Comparison of ENCODE assay signal across 16 mouse cellular contexts in genomic region chr1:193004581-193004980, GRCm38 (mm10). TPM values are rescaled to one million over a fixed set of nuclear protein-coding genes. Genes with fewer than 3 reads are reported as not detected.
DNase-seq lines count a peak whose midpoint lies in the region; ATAC-seq and TF ChIP-seq lines count a peak whose summit lies in the region.
"Had no signal": no experiment of that assay in that cellular context is flagged by ENCODE, and none has a peak within 500 bp of the region (broad histone marks: within the 10 kb centered on the region; RNA-seq: fewer than 3 reads in every experiment).

No protein-coding gene starts in this region.

- TF ChIP-seq POLR2A in kidney, adult 2 months (IDR thresholded peaks at IDR 0.05; ENCODE audit: low read depth, low read length): no peak

- ATAC-seq in kidney, embryonic 16.5 days (ENCODE audit: low FRiP score, low TSS enrichment): no peak
- ATAC-seq in liver, embryonic 14.5 days (ENCODE audit: insufficient read depth): no peak
- ATAC-seq in liver, embryonic 11.5 days (replicated peaks; ENCODE audit: low FRiP score): no peak
- no peak for ATAC-seq in heart, embryonic 11.5 days (replicated peaks; ENCODE audit: insufficient number of reproducible peaks, low FRiP score, low TSS enrichment)
- ATAC-seq: forebrain, embryonic 13.5 days; forebrain, postnatal 0 days had no signal

- H3K9ac ChIP-seq in kidney, embryonic 16.5 days (replicated peaks; ENCODE audit: low read length): no peak overlapping the region
- H3K9ac ChIP-seq in liver, embryonic 14.5 days (replicated peaks): no peak overlapping the region
- H3K9ac ChIP-seq in liver, embryonic 11.5 days (ENCODE audit: low read depth, low read length): no peak overlapping the region
- no peak overlapping the region for H3K9ac ChIP-seq in heart, embryonic 11.5 days (ENCODE audit: low read depth, low read length)
- H3K9ac ChIP-seq: forebrain, embryonic 13.5 days; forebrain, postnatal 0 days; heart, embryonic 12.5 days had no signal

- H3K4me2 ChIP-seq in kidney, embryonic 16.5 days (replicated peaks; ENCODE audit: low read depth, low read length): no peak overlapping the region
- no peak overlapping the region for H3K4me2 ChIP-seq in liver, embryonic 14.5 days (ENCODE audit: low read depth)
- no peak overlapping the region for H3K4me2 ChIP-seq in liver, embryonic 11.5 days
- H3K4me2 ChIP-seq in heart, embryonic 11.5 days: no peak overlapping the region
- H3K4me2 ChIP-seq: forebrain, embryonic 13.5 days; heart, embryonic 12.5 days had no signal

- DNase-seq in kidney, adult 2 months: peak; percentile 58
- DNase-seq in layer of hippocampus, adult 2 months (ENCODE audit: low spot score in 2 of 2): no peak
- DNase-seq in layer of hippocampus, adult 11-12 months (ENCODE audit: low spot score): no peak
- DNase-seq in liver, embryonic 14.5 days (ENCODE audit: low read depth in 3 of 3, low spot score in 3 of 3): no peak
- DNase-seq in liver, embryonic 11.5 days (ENCODE audit: low spot score): no peak
- DNase-seq: adrenal gland, postnatal 10 days; gastrocnemius, postnatal 14 days; heart, adult 2 months had no signal

- WGBS in kidney, adult 2 months: 38% methylated on average over 1 of the region's 1 CpGs
- WGBS in kidney, embryonic 16.5 days: 78% methylated on average over 1 of the region's 1 CpGs
- WGBS in liver, embryonic 14.5 days (ENCODE audit: insufficient replicate concordance): 76% methylated on average over 1 of the region's 1 CpGs
- 78% methylated on average over 1 of the region's 1 CpGs for WGBS in liver, embryonic 11.5 days
- WGBS in heart, embryonic 11.5 days (ENCODE audit: insufficient replicate concordance): 82% methylated on average over 1 of the region's 1 CpGs

- no peak overlapping the region for H3K27ac ChIP-seq in kidney, adult 2 months (ENCODE audit: insufficient read depth, low read depth, low read length)
- H3K27ac ChIP-seq in kidney, embryonic 16.5 days (ENCODE audit: low read length): no peak overlapping the region
- peak overlapping the region; percentile 77 for H3K27ac ChIP-seq in layer of hippocampus, adult 2 months
- H3K27ac ChIP-seq in liver, embryonic 14.5 days: peak overlapping the region; percentile 58; the same call in 1 of the 2 replicates
- no peak overlapping the region for H3K27ac ChIP-seq in liver, embryonic 11.5 days (ENCODE audit: low read depth, low read length)
- H3K27ac ChIP-seq in heart, embryonic 11.5 days (ENCODE audit: low read depth, low read length): no peak overlapping the region
- H3K27ac ChIP-seq: embryonic facial prominence, embryonic 10.5 days; forebrain, embryonic 13.5 days; heart, adult 2 months; hindbrain, embryonic 10.5 days had no signal

- no peak overlapping the region for H3K4me3 ChIP-seq in kidney, adult 2 months (ENCODE audit: insufficient read depth, low read depth, low read length)
- H3K4me3 ChIP-seq in kidney, embryonic 16.5 days (ENCODE audit: low read length): no peak overlapping the region
- H3K4me3 ChIP-seq in layer of hippocampus, adult 2 months: no peak overlapping the region
- H3K4me3 ChIP-seq in liver, embryonic 14.5 days (ENCODE audit: insufficient read depth in 1 of 2, low read depth in 2 of 2, low read length in 2 of 2): no peak overlapping the region
- no peak overlapping the region for H3K4me3 ChIP-seq in liver, embryonic 11.5 days (ENCODE audit: low read depth, low read length)
- H3K4me3 ChIP-seq in heart, embryonic 11.5 days (ENCODE audit: low read depth, low read length): no peak overlapping the region
- H3K4me3 ChIP-seq: embryonic facial prominence, embryonic 10.5 days; forebrain, embryonic 13.5 days; heart, adult 2 months; heart, embryonic 12.5 days; hindbrain, embryonic 10.5 days had no signal

- no peaks in the 10 kb centered on the region for H3K9me3 ChIP-seq in kidney, embryonic 16.5 days (ENCODE audit: low read length)
- H3K9me3 ChIP-seq in liver, embryonic 14.5 days (ENCODE audit: control insufficient read depth, low read length): no peaks in the 10 kb centered on the region
- no peaks in the 10 kb centered on the region for H3K9me3 ChIP-seq in liver, embryonic 11.5 days (ENCODE audit: control insufficient read depth, low read length)
- H3K9me3 ChIP-seq in heart, embryonic 11.5 days (replicated peaks; ENCODE audit: control insufficient read depth, low read length): no peaks in the 10 kb centered on the region
- H3K9me3 ChIP-seq: embryonic facial prominence, embryonic 10.5 days; forebrain, embryonic 13.5 days; heart, embryonic 12.5 days; hindbrain, embryonic 10.5 days had no signal

- TF ChIP-seq CTCF in kidney, adult 2 months (conservative IDR thresholded peaks at IDR 0.05; ENCODE audit: insufficient read depth, insufficient read length, low read depth, low read length): no peak
- TF ChIP-seq CTCF in layer of hippocampus, adult 2 months (conservative IDR thresholded peaks at IDR 0.05): no peak
- TF ChIP-seq CTCF in liver, embryonic 14.5 days (IDR thresholded peaks at IDR 0.05; ENCODE audit: low read depth): no peak

- no peaks in the 10 kb centered on the region for H3K36me3 ChIP-seq in kidney, adult 2 months (ENCODE audit: control insufficient read depth, insufficient read depth, low read length)
- no peaks in the 10 kb centered on the region for H3K36me3 ChIP-seq in kidney, embryonic 16.5 days (ENCODE audit: insufficient read depth, low read length)
- H3K36me3 ChIP-seq in liver, embryonic 14.5 days (replicated peaks; ENCODE audit: control insufficient read depth, insufficient read depth, low read depth): no peaks in the 10 kb centered on the region; the same call in 1 of the 2 replicates
- H3K36me3 ChIP-seq in liver, embryonic 11.5 days (ENCODE audit: control insufficient read depth, insufficient read depth, low read length): no peaks in the 10 kb centered on the region
- H3K36me3 ChIP-seq in heart, embryonic 11.5 days (ENCODE audit: control insufficient read depth, insufficient read depth, low read length): no peaks in the 10 kb centered on the region
- H3K36me3 ChIP-seq: embryonic facial prominence, embryonic 10.5 days; heart, embryonic 12.5 days; hindbrain, embryonic 10.5 days had no signal

- TF ChIP-seq EP300 in liver, embryonic 14.5 days (IDR thresholded peaks at IDR 0.05; ENCODE audit: low read depth): no peak

- H3K4me1 ChIP-seq in kidney, adult 2 months (ENCODE audit: control insufficient read depth, insufficient read depth, low read length): peaks cover 12% of the 10 kb centered on the region
- H3K4me1 ChIP-seq in kidney, embryonic 16.5 days (ENCODE audit: insufficient read depth, low read length): no peaks in the 10 kb centered on the region
- peaks cover 52 to 55% of the 10 kb centered on the region in 2 experiments for H3K4me1 ChIP-seq in liver, embryonic 14.5 days (replicated peaks; ENCODE audit: control insufficient read depth in 2 of 2, insufficient read depth in 2 of 2, low read length in 1 of 2)
- peaks cover 14% of the 10 kb centered on the region for H3K4me1 ChIP-seq in liver, embryonic 11.5 days (replicated peaks; ENCODE audit: control insufficient read depth, insufficient read depth, low read length)
- no peaks in the 10 kb centered on the region for H3K4me1 ChIP-seq in heart, embryonic 11.5 days (ENCODE audit: control insufficient read depth, insufficient read depth, low read length)
- H3K4me1 ChIP-seq: forebrain, embryonic 13.5 days; hindbrain, embryonic 10.5 days had no signal

- no peaks in the 10 kb centered on the region for H3K27me3 ChIP-seq in kidney, adult 2 months (replicated peaks; ENCODE audit: control insufficient read depth, insufficient read depth, low read length)
- no peaks in the 10 kb centered on the region for H3K27me3 ChIP-seq in kidney, embryonic 16.5 days (ENCODE audit: insufficient read depth, low read length)
- H3K27me3 ChIP-seq in liver, embryonic 14.5 days (ENCODE audit: control insufficient read depth, insufficient read depth, low read length): no peaks in the 10 kb centered on the region
- H3K27me3 ChIP-seq in liver, embryonic 11.5 days (replicated peaks; ENCODE audit: control insufficient read depth, insufficient read depth, low read length): no peaks in the 10 kb centered on the region
- no peaks in the 10 kb centered on the region for H3K27me3 ChIP-seq in heart, embryonic 11.5 days (ENCODE audit: control insufficient read depth, insufficient read depth, low read length)
- H3K27me3 ChIP-seq: forebrain, embryonic 13.5 days; heart, embryonic 12.5 days had no signal

RNA-seq across cellular contexts. Expression of gene Syt14, which starts 31.0 kb away (rescaled TPM):
- polyA plus RNA-seq in kidney, adult 2 months (2012; rRNA removed): 1.2 and 1.7 TPM in 2 replicates
- polyA plus RNA-seq in kidney, embryonic 16.5 days (2015; fragmentation: Nextera tagmentation; extraction: Ambion mirVana): 1.5 and 2.2 TPM in 2 replicates
- total RNA-seq in layer of hippocampus, adult 2 months (2021): 10 to 100 TPM; 26.6 to 31.1 TPM
- 3.5 and 4.8 TPM in 2 replicates for polyA plus RNA-seq in liver, embryonic 14.5 days (2012; rRNA removed)
- polyA plus RNA-seq in liver, embryonic 14.5 days (2014; fragmentation: Nextera tagmentation; extraction: Ambion mirVana): 4.7 and 5.2 TPM in 2 replicates
- polyA plus RNA-seq in liver, embryonic 11.5 days (2014; fragmentation: Nextera tagmentation; extraction: Ambion mirVana): 2.3 TPM in 2 replicates
- polyA plus RNA-seq in heart, embryonic 11.5 days (2014; fragmentation: Nextera tagmentation; extraction: Ambion mirVana): 2.3 and 2.4 TPM in 2 replicates
- polyA plus RNA-seq: C2C12 had no signal

Comparison
In these comparisons a context has a peak if more than half of its experiments do, and no peak if none do; other contexts are left out.
1. H3K27ac ChIP-seq: peak in layer of hippocampus, adult 2 months (single experiment) and liver, embryonic 14.5 days (single experiment); none in kidney, adult 2 months (single experiment), kidney, embryonic 16.5 days (single experiment), liver, embryonic 11.5 days (single experiment) and heart, embryonic 11.5 days (single experiment).